Mouse (Mus musculus) lung, postnatal 0 days (tissue): ENCODE measurements around the gene Tars2.

Experiments
- CTCF ChIP-seq: IDR thresholded peaks from 2 replicates; pipeline ENCODE4 v1.5.1; 2016; ENCODE audit warnings: antibody characterized with exemption, mild to moderate bottlenecking
- EP300 ChIP-seq: IDR thresholded peaks from 2 replicates; pipeline ENCODE4 v1.6.1; 2016; ENCODE audit warnings: antibody characterized with exemption, mild to moderate bottlenecking, control low read depth

- no peak for TF ChIP-seq CTCF
- no peak for TF ChIP-seq EP300
Observed at GRCm38 (mm10) chr3:95803851-95804250, 43.8 kb upstream of the Tars2 start.
